Mouse (Mus musculus): ENCODE results near the gene Rpp14.

The Rpp14 gene

GRCm38 (mm10) chr14:8080165-8080679, at the start of gene Rpp14:
Gene Rpp14, plus strand, starts transcription at chr14:8080367.
- in situ Hi-C loops (cut with MseI, MboI), result no loop called here

GRCm38 (mm10) chr14:8030535-8030934, 49.6 kb upstream of the Rpp14 start:
- in situ Hi-C loops (cut with MseI, MboI), result no loop called here

DNA sequence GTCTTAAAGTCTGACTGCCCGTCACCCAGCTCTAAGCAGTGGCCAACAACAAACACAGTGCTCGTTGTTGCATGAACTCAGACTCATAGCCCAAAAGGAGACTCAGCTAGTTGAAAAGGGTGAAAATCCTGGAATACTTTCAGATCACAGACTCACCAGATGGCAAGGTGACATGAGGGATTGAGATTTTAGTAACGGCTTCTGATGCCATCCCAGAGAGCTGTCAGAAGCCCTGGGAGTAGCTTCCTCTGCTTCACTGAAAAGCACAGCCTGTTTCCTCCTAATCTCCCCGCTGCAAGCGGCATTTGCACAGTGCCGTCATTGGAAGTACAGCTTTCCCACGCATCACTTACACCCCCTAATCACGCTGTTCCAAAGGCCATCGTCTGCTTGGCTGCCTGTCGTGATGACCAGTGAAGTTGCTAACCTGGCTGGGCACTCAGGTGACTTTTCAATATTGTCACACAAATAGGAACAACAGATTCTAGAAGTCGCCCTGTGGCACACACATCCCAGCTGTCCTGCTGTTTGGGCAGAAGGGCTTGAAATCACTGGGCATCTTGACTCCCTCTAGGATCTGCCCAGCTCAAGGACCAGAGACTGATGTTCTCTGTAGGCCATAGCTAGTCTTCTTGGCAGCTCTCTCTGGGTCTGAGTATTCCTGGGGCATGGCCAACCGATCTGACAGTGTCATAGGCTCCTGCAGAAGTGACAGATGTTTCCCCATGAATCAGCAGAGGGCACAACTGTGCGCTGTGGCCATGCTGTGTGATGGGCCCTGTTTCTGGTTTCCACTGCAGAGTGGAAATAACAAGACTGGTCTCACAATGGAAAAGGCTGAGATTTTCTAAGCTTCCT, 47.9 kb upstream of the Rpp14 start:
- in situ Hi-C loops (cut with MseI, MboI), result no loop called here

DNA sequence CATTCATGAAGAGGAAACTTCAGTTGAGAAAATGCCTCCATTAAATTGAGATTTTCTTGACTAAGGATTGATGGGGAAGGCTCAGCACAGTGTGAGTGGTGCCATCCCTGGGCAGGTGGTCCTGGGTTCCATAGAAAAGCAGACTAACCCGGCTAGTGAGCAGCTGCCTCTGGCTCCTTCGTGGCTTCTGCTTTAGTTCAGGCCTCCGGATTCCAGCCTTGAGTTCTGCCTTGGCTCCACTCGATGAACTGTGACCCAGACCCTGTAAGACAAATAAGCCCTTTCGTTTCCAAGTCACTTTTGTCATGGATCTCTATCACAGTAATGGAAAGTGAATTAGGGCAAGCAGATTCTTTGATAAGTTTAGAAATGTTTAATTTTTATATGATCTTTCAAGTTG, 45.6 kb upstream of the Rpp14 start:
- in situ Hi-C loops (cut with MseI, MboI), result no loop called here

GRCm38 (mm10) chr14:8035951-8036350, 44.2 kb upstream of the Rpp14 start:
- in situ Hi-C loops (cut with MseI, MboI), result no loop called here

DNA sequence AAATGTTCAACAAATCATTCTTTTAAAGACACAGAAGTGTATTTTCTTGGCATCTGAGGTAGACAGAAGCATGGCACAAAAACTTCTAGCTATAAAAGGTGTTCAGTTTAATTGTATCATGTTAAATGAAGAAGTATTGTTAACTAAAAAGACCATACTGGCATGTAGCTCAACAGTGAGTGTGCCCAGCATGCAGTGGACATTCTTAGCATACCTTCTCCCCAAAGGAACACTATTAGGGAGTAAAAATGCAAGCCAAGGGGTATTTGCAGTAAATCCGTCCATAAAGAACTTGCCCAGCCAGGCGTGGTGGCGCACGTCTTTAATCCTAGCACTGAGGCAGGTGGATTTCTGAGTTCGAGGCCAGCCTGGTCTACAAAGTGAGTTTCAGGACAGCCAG, 43.8 kb upstream of the Rpp14 start:
- in situ Hi-C loops (cut with MseI, MboI), result no loop called here

DNA sequence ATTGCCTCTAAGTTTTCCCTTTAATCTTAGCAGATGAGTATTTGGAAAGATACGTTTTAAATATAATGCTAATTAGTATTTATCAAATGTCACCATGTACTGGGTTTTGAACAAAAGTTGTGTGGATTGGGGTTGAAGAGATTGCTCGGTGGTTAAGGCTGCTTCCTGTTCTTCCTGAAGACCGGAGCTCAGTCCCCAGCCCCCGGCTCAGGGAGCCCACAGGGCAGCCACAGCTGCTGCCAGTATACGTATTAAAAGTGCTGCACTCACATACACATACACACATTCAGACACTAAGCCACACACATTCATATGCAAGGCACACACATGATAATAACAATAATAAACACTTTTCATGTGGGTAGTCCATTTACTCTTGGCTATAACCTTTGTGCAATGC, 42.0 kb upstream of the Rpp14 start:
- in situ Hi-C loops (cut with MseI, MboI), result no loop called here

- in situ Hi-C loops (cut with MseI, MboI), result no loop called here
Observed at GRCm38 (mm10) chr14:8038791-8039448, 41.2 kb upstream of the Rpp14 start.

- in situ Hi-C loops (cut with MseI, MboI), result loop anchor here in 1 of 2 experiments (5.0 kb wide), 2 partner anchors 43 to 78 kb away; no protein-coding TSS in a partner anchor
Observed at GRCm38 (mm10) chr14:8040179-8040578, 40.0 kb upstream of the Rpp14 start.

GRCm38 (mm10) chr14:8040911-8041678, 39.1 kb upstream of the Rpp14 start:
- in situ Hi-C loops (cut with MseI, MboI), result loop anchor here in 1 of 2 experiments (5.0 kb wide), 2 partner anchors 44 to 79 kb away; no protein-coding TSS in a partner anchor

DNA sequence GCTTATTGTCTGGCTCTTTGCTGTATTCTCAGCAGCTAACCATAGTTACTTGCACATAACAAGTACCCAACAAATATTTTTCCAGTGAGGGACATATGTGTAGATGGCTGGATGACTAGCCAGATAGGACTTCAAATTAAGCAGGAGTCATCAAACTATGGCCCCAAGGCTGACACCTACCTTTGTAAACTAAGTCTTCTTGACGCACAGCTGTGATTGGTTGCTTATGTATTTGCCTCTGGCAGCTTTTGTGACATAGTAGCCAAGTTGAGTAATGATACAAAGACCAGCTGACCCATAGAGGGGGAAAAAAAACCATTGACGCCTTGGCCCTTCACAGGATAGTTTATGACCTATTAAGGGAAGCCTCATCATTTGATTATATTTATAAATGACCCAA, 38.0 kb upstream of the Rpp14 start:
- in situ Hi-C loops (cut with MseI, MboI), result loop anchor here in 1 of 2 experiments (5.0 kb wide), 2 partner anchors 45 to 80 kb away; no protein-coding TSS in a partner anchor

- in situ Hi-C loops (cut with MseI, MboI), result loop anchor here in 1 of 2 experiments (5.0 kb wide), 2 partner anchors 45 to 80 kb away; no protein-coding TSS in a partner anchor
Observed at GRCm38 (mm10) chr14:8042577-8042976, 37.6 kb upstream of the Rpp14 start.

DNA sequence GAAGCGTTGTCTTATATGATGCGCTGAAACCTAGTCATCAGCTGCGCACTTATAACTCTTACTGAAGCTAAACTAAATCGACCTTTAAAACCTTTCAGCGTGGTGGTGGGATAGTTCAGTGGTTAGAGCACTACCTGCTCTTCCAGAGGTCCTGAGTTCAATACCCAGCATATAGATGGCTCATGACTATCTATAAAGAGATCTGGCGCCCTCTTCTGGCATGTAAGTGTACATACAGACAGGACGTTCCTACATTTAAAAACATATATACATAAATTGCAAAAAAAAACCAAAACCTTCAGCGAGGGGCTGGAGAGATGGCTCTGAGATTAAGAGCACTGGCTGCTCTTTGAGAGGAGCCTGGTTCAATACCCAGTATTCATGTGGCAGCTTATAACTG, 35.8 kb upstream of the Rpp14 start:
- in situ Hi-C loops (cut with MseI, MboI), result loop anchor here in 1 of 2 experiments (5.0 kb wide), 2 partner anchors 47 to 82 kb away; no protein-coding TSS in a partner anchor

DNA sequence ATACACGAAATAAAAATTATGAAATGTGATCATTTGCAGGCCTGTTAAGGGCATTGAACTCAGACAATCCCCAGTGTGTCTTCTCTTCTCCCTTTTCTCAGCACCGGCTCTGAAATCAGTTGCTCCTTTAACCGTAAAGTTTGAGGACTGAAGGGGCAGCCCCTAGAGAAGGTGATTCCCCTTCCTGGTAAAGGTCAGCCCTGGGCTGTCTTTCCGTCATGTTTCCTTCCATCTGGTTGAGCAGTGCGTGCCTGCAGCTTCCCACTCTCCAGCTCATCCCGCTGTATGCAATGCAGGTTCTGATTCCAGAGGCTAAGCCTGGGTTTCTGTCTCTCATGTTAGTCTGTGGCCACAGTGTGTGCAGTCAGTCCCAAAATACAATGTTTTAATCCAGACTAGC, 35.4 kb upstream of the Rpp14 start:
- in situ Hi-C loops (cut with MseI, MboI), result loop anchor here in 1 of 2 experiments (5.0 kb wide), 2 partner anchors 47 to 82 kb away; no protein-coding TSS in a partner anchor

GRCm38 (mm10) chr14:8045187-8045846, 34.9 kb upstream of the Rpp14 start:
- in situ Hi-C loops (cut with MseI, MboI), result no loop called here

GRCm38 (mm10) chr14:8046839-8047238, 33.3 kb upstream of the Rpp14 start:
- in situ Hi-C loops (cut with MseI, MboI), result no loop called here

DNA sequence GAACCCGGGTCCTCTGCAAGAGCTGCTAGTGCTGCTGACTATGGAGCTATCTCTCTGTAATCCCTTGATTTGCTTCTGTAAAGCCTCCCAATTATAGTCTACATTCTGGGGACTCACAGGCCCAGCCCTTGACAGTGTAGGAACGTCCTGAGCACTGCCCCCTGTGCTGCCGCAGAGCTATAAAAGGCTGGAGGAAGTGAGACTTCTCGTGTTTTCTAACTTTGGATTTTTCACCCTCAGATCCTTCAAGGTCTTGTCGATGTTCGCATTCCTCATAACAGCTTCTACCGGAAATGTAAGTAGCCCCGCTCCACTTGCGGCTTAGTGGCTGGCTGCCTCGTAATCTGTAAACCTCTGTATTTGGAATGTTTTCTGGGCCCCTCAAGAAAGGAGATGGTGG, 30.8 kb upstream of the Rpp14 start:
- in situ Hi-C loops (cut with MseI, MboI), result no loop called here

- in situ Hi-C loops (cut with MseI, MboI), result no loop called here
Observed at GRCm38 (mm10) chr14:8051869-8052268, 28.3 kb upstream of the Rpp14 start.

DNA sequence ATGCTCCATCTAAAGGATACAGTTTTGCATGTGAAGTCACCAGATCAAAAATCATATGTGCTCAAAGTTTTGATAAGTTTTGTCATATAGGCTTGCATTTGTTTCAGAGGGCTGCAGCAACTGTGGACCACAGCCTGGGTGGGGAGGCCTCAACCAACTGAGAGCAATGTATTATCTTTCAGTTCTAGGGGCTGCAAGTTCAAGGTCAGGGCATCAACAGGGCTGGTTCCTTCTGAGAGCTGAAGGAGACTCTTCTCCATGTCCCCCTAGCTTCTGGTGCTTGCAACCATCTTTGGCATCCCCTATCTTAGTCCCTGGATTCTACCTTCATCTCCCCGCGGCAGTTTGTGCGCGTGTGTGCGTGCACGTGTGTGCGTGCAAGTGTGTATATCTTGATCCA, 27.5 kb upstream of the Rpp14 start:
- in situ Hi-C loops (cut with MseI, MboI), result no loop called here

DNA sequence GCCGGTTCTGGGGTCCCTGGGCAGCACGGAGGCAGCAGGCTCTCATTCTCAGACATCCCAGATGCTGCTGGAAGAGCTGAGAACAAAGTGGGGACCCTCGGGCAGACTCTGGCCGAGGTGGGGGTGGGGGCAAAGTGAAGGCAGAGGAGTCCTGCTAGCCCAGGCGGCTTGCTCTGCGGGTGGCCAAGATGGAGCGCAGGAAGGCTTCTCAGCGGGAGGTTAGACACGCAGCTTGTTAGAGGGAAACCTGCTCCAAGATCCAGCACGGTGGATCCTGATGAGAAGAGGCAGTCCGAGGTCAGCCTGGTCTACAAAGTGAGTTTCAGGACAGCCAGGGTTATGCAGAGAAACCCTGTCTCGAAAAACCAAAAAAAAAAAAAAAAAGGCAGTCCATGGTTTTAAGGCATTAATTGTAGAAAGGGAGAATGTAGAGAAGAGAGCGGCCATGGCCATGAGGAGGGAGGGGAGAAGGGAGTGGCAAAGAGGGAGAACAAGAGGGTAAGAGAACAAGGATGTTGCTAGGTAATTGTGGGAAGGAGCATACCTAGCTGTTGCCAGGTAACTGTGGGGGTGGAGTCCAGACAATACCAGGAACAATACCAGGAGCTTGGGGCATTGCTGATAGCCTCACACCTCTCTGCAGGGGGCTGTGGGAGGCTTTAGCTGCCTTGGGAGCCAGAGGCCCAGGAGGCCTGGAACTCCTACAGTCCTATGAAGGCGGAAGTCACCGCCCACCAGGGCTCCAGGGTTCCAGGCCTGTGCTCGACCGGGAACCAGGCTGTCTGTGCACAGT, 25.7 kb upstream of the Rpp14 start:
- in situ Hi-C loops (cut with MseI, MboI), result no loop called here
